ENCODE assay signal across 8 mouse cellular contexts in the genomic region with DNA sequence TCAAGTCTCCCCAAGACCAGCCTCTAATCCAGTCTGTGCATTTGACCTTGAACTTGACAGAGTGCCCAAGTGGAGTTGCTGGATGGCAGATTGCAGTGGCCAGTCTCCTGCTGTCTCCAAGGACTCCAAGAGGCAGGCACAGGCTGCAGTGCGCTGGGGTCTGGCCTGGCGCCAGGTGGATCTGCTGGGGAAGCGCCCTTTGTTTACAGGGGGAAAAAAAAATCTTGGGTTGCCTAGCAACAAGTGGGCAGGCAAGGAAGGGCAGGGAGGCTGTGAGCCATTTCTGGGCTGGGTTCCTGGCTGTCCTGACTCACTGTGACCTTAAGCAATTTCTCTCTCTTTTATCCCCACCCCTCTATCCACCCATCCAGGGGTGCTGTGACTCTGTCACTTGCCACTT. TPM values are rescaled to one million over a fixed set of nuclear protein-coding genes. Genes with fewer than 3 reads are reported as not detected.
DNase-seq lines count a peak whose midpoint lies in the region; ATAC-seq lines count a peak whose summit lies in the region.

No protein-coding gene starts in this region.

- H3K4me2 ChIP-seq in intestine, embryonic 16.5 days (ENCODE audit: low read depth, low read length): no peak overlapping the region

- H3K36me3 ChIP-seq in intestine, embryonic 16.5 days (ENCODE audit: control insufficient read depth, insufficient read depth, low read length): no peaks in the 10 kb centered on the region

- peak overlapping the region; percentile 59; the same call in 1 of the 2 replicates for H3K27ac ChIP-seq in intestine, embryonic 16.5 days (ENCODE audit: low read length)

- 0% methylated on average over 3 of the region's 3 CpGs for WGBS in intestine, embryonic 16.5 days

- no peaks in the 10 kb centered on the region for H3K9me3 ChIP-seq in intestine, embryonic 16.5 days (ENCODE audit: control insufficient read depth, low read length)

- peak; percentile 77 for ATAC-seq in intestine, embryonic 16.5 days
- ATAC-seq in megakaryocyte, adult 5-6 weeks (ENCODE audit: poor library complexity, severe bottlenecking): 0 out of 2 replicates have a peak, but pooled peaks have one; percentile 13
- ATAC-seq in erythroid progenitor cell, adult 5-6 weeks (replicated peaks; ENCODE audit: low FRiP score, poor library complexity, severe bottlenecking): no peak

- no peak overlapping the region for H3K4me3 ChIP-seq in intestine, embryonic 16.5 days (ENCODE audit: low read length)

- no peaks in the 10 kb centered on the region for H3K27me3 ChIP-seq in intestine, embryonic 16.5 days (replicated peaks; ENCODE audit: control insufficient read depth, insufficient read depth, low read length)

- peak; percentile 97 for DNase-seq in adrenal gland, postnatal 10 days
- DNase-seq in embryo, embryonic 11 days: peak; percentile 78
- DNase-seq in gastrocnemius, postnatal 4 days (ENCODE audit: low spot score in 2 of 2): peak; percentile 69 to 87
- peak; percentile 33 to 64 for DNase-seq in left cerebral cortex, adult 9 months (ENCODE audit: low spot score in 2 of 2)
- DNase-seq in right cerebral cortex, postnatal 14 days: peak; percentile 86

- peaks cover 20% of the 10 kb centered on the region for H3K4me1 ChIP-seq in intestine, embryonic 16.5 days (ENCODE audit: control insufficient read depth, insufficient read depth, low read length)

- H3K9ac ChIP-seq in intestine, embryonic 16.5 days (ENCODE audit: low read depth, low read length): no peak overlapping the region

RNA-seq across cellular contexts. Expression of a gene that starts 20.6 kb away (rescaled TPM):
- 1 to 10 TPM; 5.5 to 5.7 TPM for total RNA-seq in adrenal gland, postnatal 10 days (2021)
- 10 to 100 TPM in 1 of 2 experiments, 1 to 10 TPM in 1; 8.2 to 10.6 TPM for total RNA-seq in gastrocnemius, postnatal 4 days (2021)
- polyA plus RNA-seq in intestine, embryonic 16.5 days (2015; fragmentation: Nextera tagmentation; extraction: Ambion mirVana): 2.5 and 3.4 TPM in 2 replicates
- 5.0 and 5.2 TPM in 2 replicates for total RNA-seq in megakaryocyte, adult 5-6 weeks (2015)
- total RNA-seq in megakaryocyte, adult 5-6 weeks (2017): 1.7 and 2.8 TPM in 2 replicates
- total RNA-seq in erythroid progenitor cell, adult 5-6 weeks (2015; ENCODE audit: low replicate concordance): 101 and 107 TPM in 2 replicates
- total RNA-seq in erythroid progenitor cell, adult 5-6 weeks (2017; ENCODE audit: low replicate concordance): 76.1 and 105 TPM in 2 replicates

RNA-seq across cellular contexts. Expression of a gene that starts 40.2 kb away (rescaled TPM):
- under 1 TPM; 0.27 to 0.42 TPM for total RNA-seq in adrenal gland, postnatal 10 days (2021)
- under 1 TPM; 0.47 to 0.49 TPM for total RNA-seq in gastrocnemius, postnatal 4 days (2021)
- 0.84 and 1.6 TPM in 2 replicates for polyA plus RNA-seq in intestine, embryonic 16.5 days (2015; fragmentation: Nextera tagmentation; extraction: Ambion mirVana)
- 0.32 and 0.85 TPM in 2 replicates for total RNA-seq in megakaryocyte, adult 5-6 weeks (2015)
- not detected in 2 replicates for total RNA-seq in megakaryocyte, adult 5-6 weeks (2017)
- total RNA-seq in erythroid progenitor cell, adult 5-6 weeks (2015; ENCODE audit: low replicate concordance): not detected in 2 replicates
- total RNA-seq in erythroid progenitor cell, adult 5-6 weeks (2017; ENCODE audit: low replicate concordance): not detected in 2 replicates

RNA-seq across cellular contexts. Expression of a gene that starts 45.7 kb away (rescaled TPM):
- total RNA-seq in adrenal gland, postnatal 10 days (2021): 10 to 100 TPM; 27.6 to 34.5 TPM
- total RNA-seq in gastrocnemius, postnatal 4 days (2021): 10 to 100 TPM; 21.6 to 21.7 TPM
- polyA plus RNA-seq in intestine, embryonic 16.5 days (2015; fragmentation: Nextera tagmentation; extraction: Ambion mirVana): 37.6 and 40.0 TPM in 2 replicates
- 8.4 and 8.7 TPM in 2 replicates for total RNA-seq in megakaryocyte, adult 5-6 weeks (2015)
- total RNA-seq in megakaryocyte, adult 5-6 weeks (2017): 10.5 and 14.6 TPM in 2 replicates
- total RNA-seq in erythroid progenitor cell, adult 5-6 weeks (2015; ENCODE audit: low replicate concordance): 6.5 and 7.1 TPM in 2 replicates
- 3.0 and 5.4 TPM in 2 replicates for total RNA-seq in erythroid progenitor cell, adult 5-6 weeks (2017; ENCODE audit: low replicate concordance)

RNA-seq across cellular contexts. Expression of a gene that starts 52.9 kb away (rescaled TPM):
- 1 to 10 TPM; 5.9 to 6.3 TPM for total RNA-seq in adrenal gland, postnatal 10 days (2021)
- 1 to 10 TPM; 1.0 to 1.9 TPM for total RNA-seq in gastrocnemius, postnatal 4 days (2021)
- 7.0 and 7.9 TPM in 2 replicates for polyA plus RNA-seq in intestine, embryonic 16.5 days (2015; fragmentation: Nextera tagmentation; extraction: Ambion mirVana)
- not detected in 2 replicates for total RNA-seq in megakaryocyte, adult 5-6 weeks (2015)
- not detected in 2 replicates for total RNA-seq in megakaryocyte, adult 5-6 weeks (2017)
- total RNA-seq in erythroid progenitor cell, adult 5-6 weeks (2015; ENCODE audit: low replicate concordance): not detected in 2 replicates
- total RNA-seq in erythroid progenitor cell, adult 5-6 weeks (2017; ENCODE audit: low replicate concordance): not detected in 2 replicates

Comparison
In these comparisons a context has a peak if more than half of its experiments do, and no peak if none do; other contexts are left out.
1. RNA of a gene that starts 20.6 kb away (total RNA-seq): 76.1 to 107 TPM in erythroid progenitor cell, adult 5-6 weeks; 8.2 to 10.6 TPM in gastrocnemius, postnatal 4 days, 5.5 to 5.7 TPM in adrenal gland, postnatal 10 days and 1.7 to 5.2 TPM in megakaryocyte, adult 5-6 weeks; every median in the first group is over 4 times any median in the second.
2. Peak in every context shown above with its lines, with median percentiles within 50 percentile points of each other: DNase-seq.